Mouse (Mus musculus) heart, postnatal 0 days (tissue): ENCODE results near the gene Camkk2.

Source experiments
- CTCF ChIP-seq: IDR thresholded peaks from 2 replicates; pipeline ENCODE4 v1.5.1; 2016; ENCODE audit warnings: antibody characterized with exemption, control low read depth, low read depth
- EP300 ChIP-seq: IDR thresholded peaks from 2 replicates; pipeline ENCODE4 v1.6.1; 2016; ENCODE audit warnings: antibody characterized with exemption, low read depth

- TF ChIP-seq CTCF (no peak), EP300 (no peak)
These were observed 52.1 kb downstream of the Camkk2 start for GRCm38 (mm10) chr5:122727096-122727495.
